Mouse (Mus musculus) embryonic facial prominence, embryonic 15.5 days (tissue): ENCODE measurements around the gene Ash1l. TPM values are rescaled to one million over a fixed set of nuclear protein-coding genes. Genes with fewer than 3 reads are reported as not detected.

Source experiments
- ATAC-seq: fragments of 200-750 bp; cut with Nextera tagmentation; 2 replicates; pipeline ENCODE4 v1.8.0; 2017; ENCODE audit warnings: low read depth, moderate TSS enrichment; ENCODE audit not compliant: insufficient number of reproducible peaks, low FRiP score, low TSS enrichment
- H3K27ac ChIP-seq: fragments of 300-500 bp; sonication (generic); replicated peaks from 2 replicates; pipeline ENCODE4 v1.5.1; 2015; ENCODE audit warnings: mild to moderate bottlenecking, inconsistent platforms
- H3K27me3 ChIP-seq: fragments of 300-500 bp; sonication (generic); 2 replicates; pipeline ENCODE4 v1.6.1; 2015; ENCODE audit warnings: inconsistent platforms
- H3K36me3 ChIP-seq: fragments of 300-500 bp; sonication (generic); 2 replicates; pipeline ENCODE4 v1.6.1; 2015; ENCODE audit warnings: mild to moderate bottlenecking, inconsistent platforms
- H3K4me1 ChIP-seq: fragments of 300-500 bp; sonication (generic); 2 replicates; pipeline ENCODE4 v1.6.1; 2015; ENCODE audit warnings: inconsistent platforms
- H3K4me2 ChIP-seq: fragments of 300-500 bp; sonication (generic); replicated peaks from 2 replicates; pipeline ENCODE4 v1.6.1; 2015; ENCODE audit warnings: mild to moderate bottlenecking, inconsistent platforms
- H3K4me3 ChIP-seq: fragments of 300-500 bp; sonication (generic); replicated peaks from 2 replicates; pipeline ENCODE4 v1.5.1; 2015; ENCODE audit warnings: mild to moderate bottlenecking, inconsistent platforms
- H3K9ac ChIP-seq: fragments of 300-500 bp; sonication (generic); 2 replicates; pipeline ENCODE4 v1.6.1; 2015; ENCODE audit warnings: inconsistent platforms
- H3K9me3 ChIP-seq: fragments of 300-500 bp; sonication (generic); replicated peaks from 2 replicates; pipeline ENCODE4 v1.6.1; 2016; ENCODE audit warnings: inconsistent platforms
- WGBS: fragments of 180-500 bp; shearing (Covaris S2); methylation state at CpG from one replicate; pipeline ENCODE4 v1.1.7; 2015; 5-methylcytosine and 5-hydroxymethylcytosine counted together
- polyA plus RNA-seq: library from polyadenylated mRNA; unstranded; fragments of >200 nt; fragmentation: Nextera tagmentation; extraction: Ambion mirVana; gene quantifications from 2 replicates; pipeline ENCODE4 v1.2.1, GENCODE M21; 2015

Gene Ash1l
- polyA plus RNA-seq, 1 experiment from 2014 or later: 22.0 TPM

GRCm38 (mm10) chr3:89115522-89115921, 165.1 kb downstream of the Ash1l start:
- H3K36me3 ChIP-seq: no peaks in the 10 kb centered on the region
- no peaks in the 10 kb centered on the region for H3K4me1 ChIP-seq
- no peak overlapping the region for H3K9ac ChIP-seq
- WGBS: 7% methylated on average over 2 of the region's 2 CpGs
- no peak overlapping the region for H3K4me3 ChIP-seq
- no peak for ATAC-seq
- H3K9me3 ChIP-seq: no peaks in the 10 kb centered on the region
- no peak overlapping the region for H3K4me2 ChIP-seq
- no peaks in the 10 kb centered on the region for H3K27me3 ChIP-seq
- no peak overlapping the region for H3K27ac ChIP-seq

DNA sequence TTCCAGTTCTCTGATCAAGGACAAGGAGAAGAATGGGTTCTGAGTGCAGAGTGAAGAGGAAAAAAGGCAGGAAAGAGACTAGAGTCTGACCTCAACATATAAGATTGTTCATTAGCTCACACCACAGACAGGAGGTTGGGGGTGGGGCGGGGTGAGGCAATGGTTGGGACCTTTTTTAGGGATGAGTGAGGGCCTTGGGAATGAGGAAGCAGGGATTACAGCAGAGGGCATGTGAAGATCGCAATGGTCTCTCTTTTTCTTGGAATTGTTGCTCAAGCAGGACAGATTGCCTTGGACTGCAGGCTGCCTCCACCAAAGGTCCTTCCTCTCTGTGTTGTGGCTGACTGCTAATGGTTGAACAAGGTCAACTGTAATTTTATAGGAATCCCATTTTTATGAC, 172.9 kb downstream of the Ash1l start:
- no peak overlapping the region for H3K4me2 ChIP-seq
- WGBS: 83% methylated on average over 2 of the region's 2 CpGs

DNA sequence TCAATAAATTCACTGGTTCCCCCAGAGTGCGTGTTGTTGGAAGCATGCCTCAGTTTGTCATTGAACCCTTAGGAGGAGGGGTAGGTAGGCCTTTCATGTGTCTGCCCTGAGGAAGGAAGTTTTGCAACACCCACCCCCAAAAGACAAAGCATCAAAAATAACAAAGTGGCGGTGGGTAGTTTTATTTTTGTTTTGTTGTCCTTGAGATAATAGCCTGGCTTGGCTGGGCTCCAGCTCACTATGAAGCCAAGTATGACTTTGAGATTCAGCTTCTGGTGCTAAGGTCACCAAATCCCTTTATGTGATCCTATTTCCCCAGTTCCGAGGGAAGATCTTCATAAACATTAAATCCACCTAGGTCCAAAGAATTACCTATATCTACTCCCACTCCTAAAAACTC, 173.8 kb downstream of the Ash1l start:
- H3K4me2 ChIP-seq: no peak overlapping the region
- ATAC-seq: no peak
- no peaks in the 10 kb centered on the region for H3K9me3 ChIP-seq
- H3K4me1 ChIP-seq: no peaks in the 10 kb centered on the region
- no peaks in the 10 kb centered on the region for H3K36me3 ChIP-seq
- WGBS: 73% methylated on average over 3 of the region's 3 CpGs
- no peak overlapping the region for H3K4me3 ChIP-seq
- no peak overlapping the region for H3K9ac ChIP-seq
- no peak overlapping the region for H3K27ac ChIP-seq
- no peaks in the 10 kb centered on the region for H3K27me3 ChIP-seq

More for the DNA sequence above, 172.9 kb downstream of the Ash1l start:
- Histone ChIP-seq H3K9me3 (no peaks in the 10 kb centered on the region), H3K4me3 (no peak overlapping the region), H3K4me1 (no peaks in the 10 kb centered on the region), H3K36me3 (no peaks in the 10 kb centered on the region), H3K9ac (no peak overlapping the region), H3K27ac (no peak overlapping the region), H3K27me3 (no peaks in the 10 kb centered on the region)
- no peak for ATAC-seq

DNA sequence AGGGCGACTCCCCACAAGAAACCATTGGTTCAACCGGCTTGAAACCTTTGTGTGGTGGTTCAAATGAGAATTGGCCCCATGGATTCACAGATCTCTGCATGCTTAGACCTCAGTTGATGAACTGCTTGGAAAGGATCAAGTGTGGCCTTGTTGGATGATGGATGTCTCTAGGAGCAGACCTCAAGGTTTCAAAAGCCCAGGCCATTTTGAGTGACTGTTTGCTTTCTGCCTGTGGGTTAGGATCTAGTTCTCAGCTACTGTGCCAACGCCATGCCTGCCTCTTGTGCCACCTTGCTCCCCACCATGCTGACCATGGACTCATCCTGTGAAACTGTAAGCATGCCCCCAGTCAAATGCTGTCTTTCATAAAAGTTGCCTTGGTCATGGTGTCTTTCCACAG, 175.6 kb downstream of the Ash1l start:
- WGBS: 89% methylated on average over 3 of the region's 3 CpGs
- Histone ChIP-seq H3K9ac (no peak overlapping the region), H3K36me3 (no peaks in the 10 kb centered on the region), H3K4me1 (no peaks in the 10 kb centered on the region), H3K4me3 (no peak overlapping the region), H3K4me2 (no peak overlapping the region), H3K27ac (no peak overlapping the region), H3K27me3 (no peaks in the 10 kb centered on the region), H3K9me3 (no peaks in the 10 kb centered on the region)
- ATAC-seq: no peak

Other genes starting within 250 kb of the Ash1l start
- gene Rit1, start 233.8 kb upstream of the Ash1l start, polyA plus RNA-seq: 68.3 and 71.6 TPM in 2 replicates
- gene Syt11, start 175.5 kb upstream of the Ash1l start, polyA plus RNA-seq: 19.0 and 23.3 TPM in 2 replicates
- 9.7 and 10.5 TPM in 2 replicates for gene Gon4l, start 115.4 kb upstream of the Ash1l start, polyA plus RNA-seq
- gene Msto1, start 36.6 kb upstream of the Ash1l start, polyA plus RNA-seq: 39.8 and 42.8 TPM in 2 replicates
- gene Dap3, start 559 bp downstream of the Ash1l start, polyA plus RNA-seq: 145 and 155 TPM in 2 replicates
- 25.7 and 28.0 TPM in 2 replicates for gene Rusc1, start 142.7 kb downstream of the Ash1l start, polyA plus RNA-seq
- gene Gm43738, start 150.5 kb downstream of the Ash1l start, polyA plus RNA-seq: not detected in 2 replicates
- 239 and 242 TPM in 2 replicates for gene Fdps, start 151.3 kb downstream of the Ash1l start, polyA plus RNA-seq
- gene Pklr, start 185.5 kb downstream of the Ash1l start, polyA plus RNA-seq: 0.15 TPM in 1 of 2 replicates, not detected in the other
- gene Hcn3, start 209.6 kb downstream of the Ash1l start, polyA plus RNA-seq: 3.0 and 3.2 TPM in 2 replicates
- gene Clk2, start 214.2 kb downstream of the Ash1l start, polyA plus RNA-seq: 29.9 and 33.6 TPM in 2 replicates
- 108 and 109 TPM in 2 replicates for gene Scamp3, start 226.9 kb downstream of the Ash1l start, polyA plus RNA-seq
- gene Fam189b, start 232.5 kb downstream of the Ash1l start, polyA plus RNA-seq: 34.9 and 37.0 TPM in 2 replicates